Mouse (Mus musculus) ES-Bruce4 (cell line): ENCODE results near the gene Fam155a.

Experiments used
- CTCF ChIP-seq: IDR thresholded peaks from one replicate; pipeline ENCODE4 v1.8.1; 2011; ENCODE audit warnings: low read depth, low read length
- EP300 ChIP-seq: IDR thresholded peaks from 2 replicates; pipeline ENCODE4 v1.6.1; 2011; ENCODE audit warnings: low read depth, low read length; ENCODE audit not compliant: insufficient read depth
- POLR2A ChIP-seq: IDR thresholded peaks from one replicate; pipeline ENCODE4 v1.8.1; 2011; ENCODE audit warnings: low read length; ENCODE audit not compliant: insufficient read depth

DNA sequence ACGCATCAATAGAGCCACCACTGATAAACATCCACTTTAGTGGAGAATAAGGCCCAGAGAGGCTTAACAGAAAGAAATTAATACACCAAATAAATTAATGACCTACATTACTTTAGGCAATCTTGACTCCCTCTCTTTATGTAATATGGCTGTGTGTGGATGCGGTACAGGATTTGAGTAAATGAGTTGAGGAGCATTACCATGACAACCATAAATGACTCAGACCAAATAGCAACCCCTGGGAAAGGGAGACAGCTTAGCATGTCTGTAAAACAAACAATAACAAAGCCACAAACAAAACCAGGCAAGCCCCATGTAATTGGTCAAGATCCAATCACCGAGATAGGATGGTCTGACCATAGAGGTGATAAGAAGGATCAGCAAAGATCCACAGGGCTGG lies 244.4 kb downstream of the Fam155a start:
- TF ChIP-seq POLR2A, result no peak
- no peak for TF ChIP-seq EP300
- TF ChIP-seq CTCF, result no peak
